Mouse (Mus musculus): ENCODE data around the gene Ctnnbip1. TPM values are rescaled to one million over a fixed set of nuclear protein-coding genes. Genes with fewer than 3 reads are reported as not detected.

Ctnnbip1 gene
- total RNA-seq, 2 experiments from 2014 or later = 61.4 to 76.9 TPM

- no peak for DNase-seq
Measured at GRCm38 (mm10) chr4:149521258-149521657, 3.2 kb downstream of the Ctnnbip1 start.

GRCm38 (mm10) chr4:149523961-149524360 lies 5.9 kb downstream of the Ctnnbip1 start:
- DNase-seq = no peak

- DNase-seq = no peak
Measured at GRCm38 (mm10) chr4:149525170-149525569, 7.1 kb downstream of the Ctnnbip1 start.

- DNase-seq = no peak
Measured at GRCm38 (mm10) chr4:149525811-149526210, 7.8 kb downstream of the Ctnnbip1 start.

- no peak for DNase-seq
Measured at GRCm38 (mm10) chr4:149526330-149526729, 8.3 kb downstream of the Ctnnbip1 start.

- no peak for DNase-seq
Measured at GRCm38 (mm10) chr4:149527621-149528354, 9.8 kb downstream of the Ctnnbip1 start.

GRCm38 (mm10) chr4:149529691-149530090 lies 11.7 kb downstream of the Ctnnbip1 start:
- DNase-seq = no peak

GRCm38 (mm10) chr4:149539441-149539840 lies 21.4 kb downstream of the Ctnnbip1 start:
- no peak for DNase-seq

- DNase-seq = no peak
Measured at GRCm38 (mm10) chr4:149541935-149542334, 23.9 kb downstream of the Ctnnbip1 start.

GRCm38 (mm10) chr4:149542431-149542830 lies 24.4 kb downstream of the Ctnnbip1 start:
- no peak for DNase-seq

- peak; percentile 93 for DNase-seq
Measured at GRCm38 (mm10) chr4:149542927-149543553, 25.0 kb downstream of the Ctnnbip1 start.

- no peak for DNase-seq
Measured at GRCm38 (mm10) chr4:149544892-149545291, 26.9 kb downstream of the Ctnnbip1 start.

- DNase-seq = no peak
Measured at GRCm38 (mm10) chr4:149546797-149547444, 28.9 kb downstream of the Ctnnbip1 start.

GRCm38 (mm10) chr4:149547523-149547922 lies 29.5 kb downstream of the Ctnnbip1 start:
- DNase-seq = no peak

- peak; percentile 56 for DNase-seq
Measured at GRCm38 (mm10) chr4:149549221-149549925, 31.3 kb downstream of the Ctnnbip1 start.

- no peak for DNase-seq
Measured at GRCm38 (mm10) chr4:149550866-149551265, 32.8 kb downstream of the Ctnnbip1 start.

- no peak for DNase-seq
Measured at GRCm38 (mm10) chr4:149551696-149552095, 33.7 kb downstream of the Ctnnbip1 start.

- DNase-seq = no peak
Measured at GRCm38 (mm10) chr4:149553834-149554233, 35.8 kb downstream of the Ctnnbip1 start.

- DNase-seq = no peak
Measured at GRCm38 (mm10) chr4:149556111-149556510, 38.1 kb downstream of the Ctnnbip1 start.

- DNase-seq = no peak
Measured at GRCm38 (mm10) chr4:149557905-149558304, 39.9 kb downstream of the Ctnnbip1 start.

- DNase-seq = no peak
Measured at GRCm38 (mm10) chr4:149558389-149558788, 40.4 kb downstream of the Ctnnbip1 start.

- DNase-seq = no peak
Measured at GRCm38 (mm10) chr4:149561392-149561791, 43.4 kb downstream of the Ctnnbip1 start.
